Mouse (Mus musculus) left cerebral cortex, adult 18-20 months (tissue): ENCODE measurements around the gene Vezt. TPM values are rescaled to one million over a fixed set of nuclear protein-coding genes. Genes with fewer than 3 reads are reported as not detected.

Experiments used
- DNase-seq, 2 experiments: peaks; one replicate each; pipeline ENCODE4 v3.0.0; 2021 to 2022; ENCODE audit warnings: low spot score in 2 of 2, mixed read lengths in 1 of 2
- microRNA-seq, 2 experiments: library from miRNA; unstranded; fragments of <30 nt; microRNA quantifications; one replicate each; pipeline ENCODE4 v1.2.0; 2021
- total RNA-seq, 2 experiments: library from RNA; stranded (reverse); gene quantifications; 2 replicates each; pipeline ENCODE4 v1.2.3; 2021

Vezt gene
- total RNA-seq, 2 experiments from 2014 or later: 78.6 to 81.6 TPM

- DNase-seq: no peak
These were observed 122.1 kb downstream of the Vezt start for GRCm38 (mm10) chr10:93913525-93913924.

- no peak for DNase-seq
These were observed 122.7 kb downstream of the Vezt start for GRCm38 (mm10) chr10:93912917-93913316.

GRCm38 (mm10) chr10:93912136-93912855 is 123.3 kb downstream of the Vezt start:
- DNase-seq: no peak

- DNase-seq: no peak
These were observed 124.3 kb downstream of the Vezt start for GRCm38 (mm10) chr10:93911326-93911725.

GRCm38 (mm10) chr10:93909811-93910446 is 125.7 kb downstream of the Vezt start:
- DNase-seq: no peak

GRCm38 (mm10) chr10:93909015-93909414 is 126.6 kb downstream of the Vezt start:
- no peak for DNase-seq

- no peak for DNase-seq
These were observed 127.1 kb downstream of the Vezt start for GRCm38 (mm10) chr10:93908540-93908939.

GRCm38 (mm10) chr10:93907376-93907775 is 128.2 kb downstream of the Vezt start:
- DNase-seq: no peak

- no peak for DNase-seq
These were observed 135.7 kb downstream of the Vezt start for GRCm38 (mm10) chr10:93899907-93900306.

- DNase-seq: no peak
These were observed 136.3 kb downstream of the Vezt start for GRCm38 (mm10) chr10:93899303-93899702.

- DNase-seq: no peak
These were observed 138.5 kb downstream of the Vezt start, which contains the start of gene Metap2 for GRCm38 (mm10) chr10:93897043-93897646. Gene Metap2 (minus strand): TSS chr10:93897093.

GRCm38 (mm10) chr10:93892551-93892950 is 143.1 kb downstream of the Vezt start:
- DNase-seq: no peak

- DNase-seq: no peak
These were observed 144.6 kb downstream of the Vezt start for GRCm38 (mm10) chr10:93891031-93891430.

GRCm38 (mm10) chr10:93890565-93890964 is 145.1 kb downstream of the Vezt start:
- no peak for DNase-seq

- peak; percentile 50 to 55 for DNase-seq
These were observed 145.6 kb downstream of the Vezt start for GRCm38 (mm10) chr10:93889976-93890375.

GRCm38 (mm10) chr10:93889579-93889950 is 146.1 kb downstream of the Vezt start:
- DNase-seq: peak; percentile 92 to 94

Small RNAs within 50 kb of the gene (microRNA-seq; reads per million reads assigned to microRNA genes)
- gene Mir331: 147 to 151 reads per million in 2 experiments

Other genes with a start within 250 kb of the Vezt start
- gene Usp44, start 204.3 kb downstream of the Vezt start, total RNA-seq: not detected
- 100 to 1,000 TPM; 103 to 113 TPM for gene Metap2, start 138.7 kb downstream of the Vezt start, total RNA-seq
- gene Fgd6, start 184 bp upstream of the Vezt start, total RNA-seq: 10 to 100 TPM in 1 of 2 experiments, 1 to 10 TPM in 1; 9.4 to 11.7 TPM
- 1 to 10 TPM; 9.3 to 9.5 TPM for gene Nr2c1, start 112.2 kb upstream of the Vezt start, total RNA-seq
- 100 to 1,000 TPM; 249 to 266 TPM for gene Ndufa12, start 162.9 kb upstream of the Vezt start, total RNA-seq